Mouse (Mus musculus) CH12.LX (cell line): Measurements from ENCODE around the gene Plxnb2. TPM values are rescaled to one million over a fixed set of nuclear protein-coding genes. Genes with fewer than 3 reads are reported as not detected.

ENCODE experiments used
- DNase-seq: peaks from one replicate; pipeline ENCODE4 v3.0.0-alpha.2; 2013; ENCODE audit errors: extremely low read depth
- H3K27ac ChIP-seq: 2 replicates; pipeline ENCODE4 v1.5.1; 2012; ENCODE audit warnings: low read depth, mild to moderate bottlenecking, control low read depth, moderate library complexity; ENCODE audit not compliant: insufficient read depth
- H3K27me3 ChIP-seq: replicated peaks from 2 replicates; pipeline ENCODE3; 2012; ENCODE audit warnings: inconsistent platforms
- H3K36me3 ChIP-seq, 2 experiments: replicated peaks in 1 of 2; 2 replicates each; pipeline versions ENCODE3 to v1.6.1; 2012; ENCODE audit warnings: inconsistent platforms in 1 of 2, low read length in 1 of 2, mild to moderate bottlenecking in 1 of 2, mixed read lengths in 1 of 2, moderate library complexity in 1 of 2; ENCODE audit not compliant: control insufficient read depth in 1 of 2, insufficient read depth in 1 of 2
- H3K4me1 ChIP-seq, 2 experiments: 2 replicates each; pipeline ENCODE4 v1.6.1; 2012; ENCODE audit warnings: inconsistent platforms in 1 of 2, moderate library complexity in 1 of 2; ENCODE audit not compliant: insufficient read depth in 2 of 2, control insufficient read depth in 1 of 2
- H3K4me2 ChIP-seq: 2 replicates; pipeline ENCODE4 v1.6.1; 2012; ENCODE audit warnings: low read depth, mild to moderate bottlenecking, control low read depth; ENCODE audit not compliant: poor library complexity, insufficient read depth, severe bottlenecking
- H3K4me3 ChIP-seq, 3 experiments: fragments of 150-350 bp in 1 of 3; sonication (generic) in 1 of 3; replicated peaks in 1 of 3; 2 replicates each; pipeline versions ENCODE3 to v1.5.1; 2011 to 2012; ENCODE audit warnings: low read depth in 2 of 3, low read length in 2 of 3, mild to moderate bottlenecking in 2 of 3, moderate library complexity in 2 of 3, control low read depth in 1 of 3, improper control_type of control experiment in 1 of 3, inconsistent platforms in 1 of 3, mixed read lengths in 1 of 3; ENCODE audit not compliant: poor library complexity in 1 of 3
- H3K79me2 ChIP-seq: replicated peaks from 2 replicates; pipeline ENCODE4 v1.6.1; 2012; ENCODE audit warnings: mild to moderate bottlenecking, moderate library complexity; ENCODE audit not compliant: control insufficient read depth, poor library complexity, insufficient read depth, severe bottlenecking; ENCODE audit errors: extremely low read depth
- H3K9ac ChIP-seq: 2 replicates; pipeline ENCODE4 v1.6.1; 2012; ENCODE audit warnings: low read depth, mild to moderate bottlenecking, control low read depth, moderate library complexity; ENCODE audit not compliant: insufficient read depth
- H3K9me3 ChIP-seq: replicated peaks from 2 replicates; pipeline ENCODE3; 2012; ENCODE audit warnings: low read length, inconsistent platforms, mixed read lengths
- CHD2 ChIP-seq: IDR thresholded peaks from 2 replicates; pipeline ENCODE4 v1.6.1; 2011; ENCODE audit warnings: low read length, improper control_type of control experiment
- E2F4 ChIP-seq: IDR thresholded peaks from 2 replicates; pipeline ENCODE4 v1.6.1; 2011; ENCODE audit warnings: low read depth, low read length, improper control_type of control experiment; ENCODE audit not compliant: insufficient replicate concordance
- GABPA ChIP-seq: IDR thresholded peaks from 2 replicates; pipeline ENCODE4 v1.6.1; 2012; ENCODE audit warnings: low read depth, low read length, improper control_type of control experiment, inconsistent platforms; ENCODE audit not compliant: insufficient replicate concordance
- HCFC1 ChIP-seq: IDR thresholded peaks from 2 replicates; pipeline ENCODE4 v1.6.1; 2012; ENCODE audit warnings: low read depth, mild to moderate bottlenecking, inconsistent platforms, low read length, improper control_type of control experiment
- IRF4 ChIP-seq: IDR thresholded peaks from 2 replicates; pipeline ENCODE4 v1.6.1; 2014; ENCODE audit warnings: low read depth, mild to moderate bottlenecking, inconsistent platforms, low read length, improper control_type of control experiment
- JUN ChIP-seq: IDR thresholded peaks from 2 replicates; pipeline ENCODE4 v1.6.1; 2011; ENCODE audit warnings: low read depth, mild to moderate bottlenecking, low read length, improper control_type of control experiment, moderate library complexity; ENCODE audit not compliant: insufficient read depth
- MAX ChIP-seq: IDR thresholded peaks from 2 replicates; pipeline ENCODE4 v1.6.1; 2011; ENCODE audit warnings: low read length, improper control_type of control experiment
- MXI1 ChIP-seq: IDR thresholded peaks from 2 replicates; pipeline ENCODE4 v1.6.1; 2011; ENCODE audit warnings: mild to moderate bottlenecking, low read depth, low read length, improper control_type of control experiment
- MYC ChIP-seq: IDR thresholded peaks from 2 replicates; pipeline ENCODE4 v1.6.1; 2011; ENCODE audit warnings: low read depth, mild to moderate bottlenecking, improper control_type of control experiment, low read length
- NRF1 ChIP-seq: IDR thresholded peaks from 2 replicates; pipeline ENCODE4 v1.6.1; 2014; ENCODE audit warnings: low read depth, mild to moderate bottlenecking, inconsistent platforms, low read length, improper control_type of control experiment, moderate library complexity
- PAX5 ChIP-seq: IDR thresholded peaks from 2 replicates; pipeline ENCODE4 v1.6.1; 2012; ENCODE audit warnings: low read length, inconsistent platforms, mixed read lengths
- POLR2A ChIP-seq: IDR thresholded peaks from 2 replicates; pipeline ENCODE4 v1.6.1; 2011; ENCODE audit warnings: low read depth, mild to moderate bottlenecking, improper control_type of control experiment, low read length
- POLR2AphosphoS2 ChIP-seq: IDR thresholded peaks from 2 replicates; pipeline ENCODE4 v1.6.1; 2011; ENCODE audit warnings: low read depth, low read length, improper control_type of control experiment
- SIN3A ChIP-seq: IDR thresholded peaks from 2 replicates; pipeline ENCODE4 v1.6.1; 2012; ENCODE audit warnings: low read length, improper control_type of control experiment, inconsistent platforms
- TBP ChIP-seq: conservative IDR thresholded peaks from 2 replicates; pipeline ENCODE4 v1.6.1; 2011; ENCODE audit warnings: low read depth, low read length, improper control_type of control experiment
- USF1 ChIP-seq: IDR thresholded peaks from 2 replicates; pipeline ENCODE4 v1.6.1; 2014; ENCODE audit warnings: low read depth, mild to moderate bottlenecking, inconsistent platforms, low read length, improper control_type of control experiment
- USF2 ChIP-seq: conservative IDR thresholded peaks from 2 replicates; pipeline ENCODE4 v1.6.1; 2011; ENCODE audit warnings: low read depth, low read length, improper control_type of control experiment
- ZKSCAN1 ChIP-seq: IDR thresholded peaks from 2 replicates; pipeline ENCODE4 v1.6.1; 2012; ENCODE audit warnings: low read depth, inconsistent platforms, low read length, improper control_type of control experiment, borderline replicate concordance
- dilution Hi-C: fragments of 300-500 bp; cut with MboI; formaldehyde crosslinking; loops from 2 replicates; pipeline ENCODE4 v1.14.3; 2020; ENCODE audit warnings: low sequenced_read_pairs; ENCODE audit not compliant: extremely low pct_unique_long_range_greater_than_20kb, extremely low pct_ligation_motif_present
- in situ Hi-C: fragments of 300-500 bp; cut with MboI; formaldehyde crosslinking; loops from 3 replicates; pipeline ENCODE4 v1.14.3; 2019; ENCODE audit warnings: low sequenced_read_pairs, low pct_ligation_motif_present, low pct_unique_long_range_greater_than_20kb, mixed read lengths
- polyA plus RNA-seq: library from polyadenylated mRNA; unstranded; fragments of >175 nt; gene quantifications from 2 replicates; pipeline ENCODE4 v1.2.1, GENCODE M21; 2012; ENCODE audit warnings: low read depth; ENCODE audit not compliant: insufficient read length
- total RNA-seq, 2 experiments: library from RNA; depleted of rRNA; stranded (reverse); fragments of 300-350 nt in 1 of 2; fragments of >200 nt in 1 of 2; gene quantifications; 2 replicates each; pipeline ENCODE4 v1.2.3; 2012 to 2014

Gene Plxnb2
- total and polyA plus RNA-seq, 3 experiments = 2.9 to 51.5 (median 4.5) TPM

- Histone ChIP-seq H3K4me3 (peak overlapping the region; percentile 72 to 97 (median 91)), H3K9me3 (peaks cover 4% of the 10 kb centered on the region), H3K4me1 (peaks cover 9 to 36% of the 10 kb centered on the region in 2 experiments; a peak in 3 of 4 replicates), H3K4me2 (peak overlapping the region; percentile 48), H3K27me3 (peaks cover 2% of the 10 kb centered on the region), H3K79me2 (peaks cover 13% of the 10 kb centered on the region), H3K27ac (peak overlapping the region; percentile 54), H3K36me3 (peaks cover 0 to 15% of the 10 kb centered on the region in 2 experiments), H3K9ac (peak overlapping the region; percentile 98)
- TF ChIP-seq CHD2 = no peak
- peak; percentile 50; the same call in 1 of the 2 replicates for TF ChIP-seq MXI1
- no peak for TF ChIP-seq MAX
- no peak for TF ChIP-seq TBP
- TF ChIP-seq IRF4 = no peak
- no peak for TF ChIP-seq MYC
- TF ChIP-seq PAX5 = no peak
- no peak for TF ChIP-seq E2F4
- no peak for TF ChIP-seq GABPA
- TF ChIP-seq POLR2AphosphoS2 = no peak
- no peak for TF ChIP-seq ZKSCAN1
- no peak; the same call in 1 of the 2 replicates for TF ChIP-seq NRF1
- no peak for TF ChIP-seq USF1
- no peak for TF ChIP-seq POLR2A
- no peak for TF ChIP-seq HCFC1
- TF ChIP-seq SIN3A = peak; percentile 49; the same call in 1 of the 2 replicates
- TF ChIP-seq JUN = no peak
- TF ChIP-seq USF2 = no peak
- DNase-seq = peak; percentile 22
- dilution Hi-C loops = no loop called here
- in situ Hi-C loops = loop anchor here (25.0 kb wide), 1 partner anchor 250 kb away; the partner anchor contains the start of gene Ttll8
Observed at GRCm38 (mm10) chr15:89211716-89212461, 31.3 kb upstream of the Plxnb2 start.
